Mouse (Mus musculus) ovary, postnatal 10 days (tissue): ENCODE measurements around the gene Vmn2r18.

Experiments used
- DNase-seq: peaks from one replicate; pipeline ENCODE4 v3.0.0; 2022; ENCODE audit warnings: low spot score

The Vmn2r18 gene

DNA sequence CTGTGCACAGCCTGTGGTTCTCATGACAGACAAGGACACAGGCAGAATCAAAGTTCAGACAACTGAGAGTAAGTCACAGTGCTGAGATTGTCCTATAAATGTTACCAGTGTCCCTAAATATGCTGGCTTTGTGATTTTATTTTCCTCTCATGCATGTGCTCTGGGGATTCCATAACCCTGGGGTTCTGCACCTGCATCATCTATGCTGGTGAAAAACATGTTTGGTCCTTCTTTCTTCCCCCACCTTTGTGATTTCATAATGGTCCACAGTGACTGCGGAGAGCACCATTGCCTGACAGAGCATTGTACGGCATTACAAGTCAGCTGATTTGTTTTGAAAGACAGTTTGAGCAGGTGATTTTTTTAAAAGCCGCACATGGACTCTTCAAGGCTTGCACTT is at the start of gene Vmn2r18:
Vmn2r18 (minus strand) TSS at position 101 of the 400 bp plus-strand sequence.
- no peak for DNase-seq

GRCm38 (mm10) chr5:151651411-151651784 is 45.6 kb upstream of the Vmn2r18 start:
- no peak for DNase-seq

- DNase-seq: peak; percentile 94
Measured at GRCm38 (mm10) chr5:151650700-151651410, 45.0 kb upstream of the Vmn2r18 start, which contains the start of gene Rfc3. Gene Rfc3, minus strand, starts transcription at chr5:151651242.

GRCm38 (mm10) chr5:151644845-151645244 is 39.0 kb upstream of the Vmn2r18 start:
- DNase-seq: no peak

DNA sequence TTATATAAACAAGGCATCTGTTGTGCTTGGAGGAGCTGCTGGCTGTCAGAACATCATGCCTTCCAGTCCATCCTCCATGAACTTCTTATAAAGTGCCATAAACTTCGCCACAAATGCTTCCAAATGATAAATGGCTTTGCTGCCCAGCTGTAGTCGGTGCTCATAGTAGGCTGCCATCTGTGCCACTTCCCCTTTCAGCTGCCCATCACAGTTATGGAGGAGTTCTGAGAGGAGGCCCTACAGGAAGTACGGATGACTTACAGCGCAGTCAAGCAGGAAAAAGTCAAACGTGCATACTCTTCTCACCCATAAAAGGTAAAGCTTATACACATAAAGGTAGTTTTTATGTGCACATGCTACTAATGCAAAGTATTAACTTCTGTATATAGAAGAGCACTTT is 37.0 kb upstream of the Vmn2r18 start:
- DNase-seq: no peak

- no peak for DNase-seq
Measured at GRCm38 (mm10) chr5:151642102-151642501, 36.3 kb upstream of the Vmn2r18 start.

DNA sequence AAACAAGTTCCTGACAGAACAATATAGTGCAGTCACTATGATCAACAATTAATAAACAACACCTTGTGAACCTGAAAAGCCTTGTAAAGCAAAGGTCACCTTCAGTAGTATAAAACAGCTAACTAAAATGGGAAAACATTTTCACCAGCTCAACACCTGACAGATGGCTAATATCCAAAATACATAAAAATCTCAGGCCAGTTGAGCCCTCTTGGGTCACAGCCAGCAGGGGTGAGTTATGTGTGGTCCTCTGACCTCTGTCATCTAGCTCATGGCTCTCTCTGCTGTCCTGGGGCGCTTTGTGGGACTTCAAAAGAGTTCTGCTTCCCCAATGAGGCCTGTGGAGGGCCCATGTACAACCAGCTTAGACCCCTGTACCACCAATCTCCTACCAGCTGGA is 4.1 kb downstream of the Vmn2r18 start:
- no peak for DNase-seq
